Mouse (Mus musculus) spleen, adult 2 months (tissue): ENCODE measurements around the gene Dao. TPM values are rescaled to one million over a fixed set of nuclear protein-coding genes. Genes with fewer than 3 reads are reported as not detected.

Experiments
- DNase-seq, 2 experiments: peaks; one replicate each; pipeline versions ENCODE4 v3.0.0 to v3.0.0-alpha.2; 2012 to 2021; ENCODE audit warnings: low spot score in 2 of 2, low read depth in 1 of 2
- H3K27ac ChIP-seq: fragments of 200-500 bp; 2 replicates; pipeline ENCODE4 v1.5.1; 2012; ENCODE audit warnings: low read length, inconsistent platforms; ENCODE audit not compliant: insufficient read depth
- H3K27me3 ChIP-seq: fragments of 200-500 bp; 2 replicates; pipeline ENCODE4 v1.6.1; 2012; ENCODE audit warnings: mild to moderate bottlenecking, moderate library complexity, low read length, inconsistent platforms; ENCODE audit not compliant: control insufficient read depth, insufficient read depth
- H3K36me3 ChIP-seq: fragments of 200-500 bp; 2 replicates; pipeline ENCODE4 v1.6.1; 2012; ENCODE audit warnings: mild to moderate bottlenecking, low read length, inconsistent platforms; ENCODE audit not compliant: control insufficient read depth, insufficient read depth
- H3K4me1 ChIP-seq: fragments of 200-500 bp; 2 replicates; pipeline ENCODE4 v1.6.1; 2011; ENCODE audit warnings: inconsistent platforms; ENCODE audit not compliant: control insufficient read depth, insufficient read depth, insufficient read length
- H3K4me3 ChIP-seq: fragments of 200-500 bp; 2 replicates; pipeline ENCODE4 v1.5.1; 2011; ENCODE audit warnings: mild to moderate bottlenecking, inconsistent platforms; ENCODE audit not compliant: insufficient read depth, insufficient read length; ENCODE audit errors: extremely low read depth
- CTCF ChIP-seq: fragments of 200-500 bp; IDR thresholded peaks from 2 replicates; pipeline ENCODE4 v1.5.1; 2011; ENCODE audit warnings: mild to moderate bottlenecking, inconsistent platforms; ENCODE audit not compliant: insufficient read depth, insufficient read length, insufficient replicate concordance; ENCODE audit errors: extremely low read depth
- POLR2A ChIP-seq: fragments of 200-500 bp; IDR thresholded peaks from 2 replicates; pipeline ENCODE4 v1.6.1; 2011; ENCODE audit warnings: low read depth, low read length, inconsistent platforms
- WGBS: fragments of 180-500 bp; shearing (Covaris S2); methylation state at CpG from one replicate; pipeline ENCODE4 v1.1.7; 2018; 5-methylcytosine and 5-hydroxymethylcytosine counted together
- polyA plus RNA-seq: library from polyadenylated mRNA; depleted of rRNA; stranded (reverse); fragments of >200 nt; gene quantifications from 2 replicates; pipeline ENCODE4 v1.2.3, GENCODE M21; 2012; rRNA removed

Dao gene
- polyA plus RNA-seq, result 0.12 and 0.26 TPM in 2 replicates

- no peak within 1 kb of the TSS for H3K4me3 ChIP-seq
- no peaks in the 10 kb centered on the region for H3K27me3 ChIP-seq
- no peak within 1 kb of the TSS for H3K27ac ChIP-seq
- 72% methylated on average over 5 of the region's 5 CpGs for WGBS
- H3K36me3 ChIP-seq, result no peaks in the 10 kb centered on the region
- H3K4me1 ChIP-seq, result peaks cover 3% of the 10 kb centered on the region; the same call in 1 of the 2 replicates
- TF ChIP-seq CTCF (no peak), POLR2A (no peak)
- no peak for DNase-seq
Measured at GRCm38 (mm10) chr5:114003542-114003941, at the start of gene Dao. Dao (plus strand) TSS chr5:114003703.

- Histone ChIP-seq H3K36me3 (peaks cover 44% of the 10 kb centered on the region), H3K27ac (no peak overlapping the region), H3K4me3 (no peak overlapping the region), H3K4me1 (no peaks in the 10 kb centered on the region), H3K27me3 (no peaks in the 10 kb centered on the region)
- WGBS, result 20% methylated on average over 7 of the region's 7 CpGs
- peak; percentile 14 to 70 for DNase-seq
- no peak for TF ChIP-seq POLR2A
- peak; percentile 92 for TF ChIP-seq CTCF
Measured at GRCm38 (mm10) chr5:113954421-113954820, 49.1 kb upstream of the Dao start.

- peaks cover 38% of the 10 kb centered on the region for H3K36me3 ChIP-seq
- WGBS, result 78% methylated on average over 5 of the region's 5 CpGs
Measured at GRCm38 (mm10) chr5:113955281-113955680, 48.2 kb upstream of the Dao start.

GRCm38 (mm10) chr5:113955691-113956090 is 47.8 kb upstream of the Dao start:
- Histone ChIP-seq H3K27me3 (no peaks in the 10 kb centered on the region), H3K4me1 (no peaks in the 10 kb centered on the region), H3K36me3 (peaks cover 35% of the 10 kb centered on the region), H3K4me3 (no peak overlapping the region), H3K27ac (no peak overlapping the region)
- WGBS, result 79% methylated on average over 8 of the region's 8 CpGs
- no peak for DNase-seq
- TF ChIP-seq POLR2A (no peak), CTCF (no peak)

More at GRCm38 (mm10) chr5:113955281-113955680, 48.2 kb upstream of the Dao start:
- no peak for DNase-seq
- no peaks in the 10 kb centered on the region for H3K27me3 ChIP-seq
- no peak overlapping the region for H3K27ac ChIP-seq
- no peak overlapping the region for H3K4me3 ChIP-seq
- TF ChIP-seq CTCF (no peak), POLR2A (no peak)
- H3K4me1 ChIP-seq, result no peaks in the 10 kb centered on the region

GRCm38 (mm10) chr5:113956510-113956909 is 47.0 kb upstream of the Dao start:
- peak; percentile 97 for TF ChIP-seq CTCF
- no peak for TF ChIP-seq POLR2A
- WGBS, result 5% methylated on average over 4 of the region's 4 CpGs
- peak; percentile 40 to 79 for DNase-seq
- peaks cover 29% of the 10 kb centered on the region for H3K36me3 ChIP-seq
- H3K4me3 ChIP-seq, result no peak overlapping the region
- no peak overlapping the region for H3K27ac ChIP-seq
- no peaks in the 10 kb centered on the region for H3K27me3 ChIP-seq
- H3K4me1 ChIP-seq, result no peaks in the 10 kb centered on the region

- Histone ChIP-seq H3K4me1 (no peaks in the 10 kb centered on the region), H3K4me3 (no peak overlapping the region), H3K27me3 (no peaks in the 10 kb centered on the region), H3K27ac (no peak overlapping the region), H3K36me3 (peaks cover 19% of the 10 kb centered on the region)
- TF ChIP-seq POLR2A, result no peak
- no peak for TF ChIP-seq CTCF
- no peak for DNase-seq
- 88% methylated on average over 6 of the region's 6 CpGs for WGBS
Measured at GRCm38 (mm10) chr5:113959039-113959438, 44.5 kb upstream of the Dao start.

- TF ChIP-seq POLR2A (no peak), CTCF (no peak)
- no peak for DNase-seq
- no peak overlapping the region for H3K4me3 ChIP-seq
- no peak overlapping the region for H3K27ac ChIP-seq
- H3K4me1 ChIP-seq, result no peaks in the 10 kb centered on the region
- no peaks in the 10 kb centered on the region for H3K27me3 ChIP-seq
- WGBS, result 90% methylated on average over 8 of the region's 8 CpGs
- peaks cover 16% of the 10 kb centered on the region for H3K36me3 ChIP-seq
Measured at GRCm38 (mm10) chr5:113960416-113960815, 43.1 kb upstream of the Dao start.
